Comparison of ENCODE assay signal across 31 mouse cellular contexts in genomic region chr10:63352111-63352510, GRCm38 (mm10). TPM values are rescaled to one million over a fixed set of nuclear protein-coding genes. Genes with fewer than 3 reads are reported as not detected.
DNase-seq lines count a peak whose midpoint lies in the region; ATAC-seq and TF ChIP-seq lines count a peak whose summit lies in the region.
"Had no signal": no experiment of that assay in that cellular context is flagged by ENCODE, and none has a peak within 500 bp of the region (broad histone marks: within the 10 kb centered on the region; RNA-seq: fewer than 3 reads in every experiment).

No protein-coding gene starts in this region.

- no peak for TF ChIP-seq CTCF in lung, adult 2 months (IDR thresholded peaks at IDR 0.05; ENCODE audit: insufficient read depth, low read length)
- no peak for TF ChIP-seq CTCF in lung, postnatal 0 days (IDR thresholded peaks at IDR 0.05)

- ATAC-seq in lung, postnatal 0 days = no peak
- ATAC-seq: forebrain, embryonic 16.5 days; intestine, postnatal 0 days had no signal

- TF ChIP-seq POLR2A in lung, adult 2 months (IDR thresholded peaks at IDR 0.05; ENCODE audit: borderline replicate concordance, extremely low read depth, low read depth, low read length) = no peak

- peak; percentile 30 to 70 for DNase-seq in frontal cortex, adult 2 months (ENCODE audit: extremely low spot score in 1 of 2, low spot score in 1 of 2)
- no peak for DNase-seq in frontal cortex, postnatal 10 days (ENCODE audit: low spot score in 2 of 2)
- peak; percentile 48 to 51 for DNase-seq in right cerebral cortex, adult 2 months (ENCODE audit: low spot score in 2 of 2)
- no peak for DNase-seq in right cerebral cortex, postnatal 4 days
- peak; percentile 14 for DNase-seq in right cerebral cortex, postnatal 25 days
- no peak for DNase-seq in lung, adult 2 months
- DNase-seq in lung, postnatal 0 days (ENCODE audit: low spot score) = no peak
- DNase-seq: adrenal gland, postnatal 10 days; cerebellum, adult 11-12 months; cerebellum, adult 9-11 months; embryo, embryonic 11 days; gastrocnemius, postnatal 25 days; kidney, postnatal 25 days; liver, embryonic 13.5 days; lung, adult 18-20 months; lung, postnatal 14 days; midbrain, embryonic 14.5 days; thymus, postnatal 25 days had no signal

- no peaks in the 10 kb centered on the region for H3K9me3 ChIP-seq in lung, postnatal 0 days (ENCODE audit: low read length)
- H3K9me3 ChIP-seq: embryonic facial prominence, embryonic 12.5 days; heart, embryonic 15.5 days; hindbrain, embryonic 13.5 days; kidney, embryonic 15.5 days; limb, embryonic 10.5 days; limb, embryonic 15.5 days; liver, embryonic 13.5 days; stomach, embryonic 15.5 days had no signal

- WGBS in lung, adult 2 months = 70% methylated on average over 5 of the region's 5 CpGs
- WGBS in lung, postnatal 0 days = 72% methylated on average over 5 of the region's 5 CpGs

- H3K27ac ChIP-seq in lung, postnatal 0 days (ENCODE audit: low read length) = no peak overlapping the region
- H3K27ac ChIP-seq: embryonic facial prominence, embryonic 12.5 days; forebrain, embryonic 10.5 days; heart, embryonic 10.5 days; heart, embryonic 15.5 days; hindbrain, embryonic 13.5 days; kidney, embryonic 15.5 days; layer of hippocampus, adult 2 months; limb, embryonic 10.5 days; limb, embryonic 15.5 days; liver, embryonic 13.5 days; stomach, embryonic 15.5 days had no signal

- no peak for TF ChIP-seq EP300 in lung, postnatal 0 days (IDR thresholded peaks at IDR 0.05)

- no peak overlapping the region for H3K4me2 ChIP-seq in lung, postnatal 0 days (replicated peaks; ENCODE audit: low read depth, low read length)
- H3K4me2 ChIP-seq: embryonic facial prominence, embryonic 12.5 days; heart, embryonic 15.5 days; hindbrain, embryonic 13.5 days; kidney, embryonic 15.5 days; limb, embryonic 15.5 days; liver, embryonic 13.5 days; stomach, embryonic 15.5 days had no signal

- no peak overlapping the region for H3K4me3 ChIP-seq in lung, adult 2 months (replicated peaks; ENCODE audit: extremely low read depth, low read depth, low read length)
- H3K4me3 ChIP-seq in lung, postnatal 0 days (ENCODE audit: low read depth, low read length) = no peak overlapping the region
- H3K4me3 ChIP-seq: embryonic facial prominence, embryonic 12.5 days; forebrain, embryonic 10.5 days; heart, embryonic 10.5 days; heart, embryonic 15.5 days; hindbrain, embryonic 13.5 days; kidney, embryonic 15.5 days; layer of hippocampus, adult 2 months; limb, embryonic 10.5 days; limb, embryonic 15.5 days; liver, embryonic 13.5 days; stomach, embryonic 15.5 days had no signal

- no peaks in the 10 kb centered on the region for H3K27me3 ChIP-seq in lung, postnatal 0 days (replicated peaks; ENCODE audit: insufficient read depth, low read length)
- H3K27me3 ChIP-seq: embryonic facial prominence, embryonic 12.5 days; heart, embryonic 15.5 days; hindbrain, embryonic 13.5 days; kidney, embryonic 15.5 days; limb, embryonic 15.5 days; stomach, embryonic 15.5 days had no signal

- no peaks in the 10 kb centered on the region for H3K4me1 ChIP-seq in lung, adult 2 months (ENCODE audit: control insufficient read depth, insufficient read depth, low read length)
- H3K4me1 ChIP-seq in lung, postnatal 0 days (ENCODE audit: insufficient read depth, low read depth, low read length) = no peaks in the 10 kb centered on the region
- H3K4me1 ChIP-seq: embryonic facial prominence, embryonic 12.5 days; heart, embryonic 10.5 days; heart, embryonic 15.5 days; hindbrain, embryonic 13.5 days; kidney, embryonic 15.5 days; limb, embryonic 10.5 days; limb, embryonic 15.5 days; liver, embryonic 13.5 days; stomach, embryonic 15.5 days had no signal

- H3K9ac ChIP-seq in lung, postnatal 0 days (replicated peaks; ENCODE audit: low read depth) = no peak overlapping the region
- H3K9ac ChIP-seq: embryonic facial prominence, embryonic 12.5 days; heart, embryonic 15.5 days; hindbrain, embryonic 13.5 days; kidney, embryonic 15.5 days; limb, embryonic 15.5 days; liver, embryonic 13.5 days; stomach, embryonic 15.5 days had no signal

- no peaks in the 10 kb centered on the region for H3K36me3 ChIP-seq in lung, postnatal 0 days (ENCODE audit: insufficient read depth, low read length)
- H3K36me3 ChIP-seq: embryonic facial prominence, embryonic 12.5 days; forebrain, embryonic 10.5 days; G1E; heart, embryonic 10.5 days; heart, embryonic 15.5 days; hindbrain, embryonic 13.5 days; kidney, embryonic 15.5 days; limb, embryonic 10.5 days; limb, embryonic 15.5 days; liver, embryonic 13.5 days; stomach, embryonic 15.5 days had no signal

RNA-seq across cellular contexts. Expression of gene Sirt1, which starts 29.4 kb away (rescaled TPM):
- 11.8 and 12.9 TPM in 2 replicates for polyA plus RNA-seq in frontal cortex, adult 2 months (2012; rRNA removed)
- polyA plus RNA-seq in lung, adult 2 months (2012; rRNA removed) = 3.3 and 4.8 TPM in 2 replicates
- polyA plus RNA-seq in lung, postnatal 0 days (2015; fragmentation: Nextera tagmentation; extraction: Ambion mirVana) = 5.4 and 5.5 TPM in 2 replicates

RNA-seq across cellular contexts. Expression of gene Dnajc12, which starts 30.1 kb away (rescaled TPM):
- 19.1 and 23.4 TPM in 2 replicates for polyA plus RNA-seq in frontal cortex, adult 2 months (2012; rRNA removed)
- 1.7 and 2.8 TPM in 2 replicates for polyA plus RNA-seq in lung, adult 2 months (2012; rRNA removed)
- polyA plus RNA-seq in lung, postnatal 0 days (2015; fragmentation: Nextera tagmentation; extraction: Ambion mirVana) = 18.4 and 20.0 TPM in 2 replicates

Comparison
In these comparisons a context has a peak if more than half of its experiments do, and no peak if none do; other contexts are left out.
1. DNase-seq: peak in frontal cortex, adult 2 months (2 of 2), right cerebral cortex, adult 2 months (2 of 2) and right cerebral cortex, postnatal 25 days (single experiment); none in frontal cortex, postnatal 10 days (0 of 2), right cerebral cortex, postnatal 4 days (single experiment), lung, adult 2 months (single experiment) and lung, postnatal 0 days (single experiment).